Mouse (Mus musculus) 416B (cell line): Measurements from ENCODE around the gene S100a11.
A peak's percentile ranks its signal among the peaks of the same experiment; 100 is the strongest.

ENCODE experiments used
- DNase-seq: peaks from one replicate; pipeline ENCODE4 v3.0.0; 2011; ENCODE audit warnings: low read depth

The S100a11 gene

DNA sequence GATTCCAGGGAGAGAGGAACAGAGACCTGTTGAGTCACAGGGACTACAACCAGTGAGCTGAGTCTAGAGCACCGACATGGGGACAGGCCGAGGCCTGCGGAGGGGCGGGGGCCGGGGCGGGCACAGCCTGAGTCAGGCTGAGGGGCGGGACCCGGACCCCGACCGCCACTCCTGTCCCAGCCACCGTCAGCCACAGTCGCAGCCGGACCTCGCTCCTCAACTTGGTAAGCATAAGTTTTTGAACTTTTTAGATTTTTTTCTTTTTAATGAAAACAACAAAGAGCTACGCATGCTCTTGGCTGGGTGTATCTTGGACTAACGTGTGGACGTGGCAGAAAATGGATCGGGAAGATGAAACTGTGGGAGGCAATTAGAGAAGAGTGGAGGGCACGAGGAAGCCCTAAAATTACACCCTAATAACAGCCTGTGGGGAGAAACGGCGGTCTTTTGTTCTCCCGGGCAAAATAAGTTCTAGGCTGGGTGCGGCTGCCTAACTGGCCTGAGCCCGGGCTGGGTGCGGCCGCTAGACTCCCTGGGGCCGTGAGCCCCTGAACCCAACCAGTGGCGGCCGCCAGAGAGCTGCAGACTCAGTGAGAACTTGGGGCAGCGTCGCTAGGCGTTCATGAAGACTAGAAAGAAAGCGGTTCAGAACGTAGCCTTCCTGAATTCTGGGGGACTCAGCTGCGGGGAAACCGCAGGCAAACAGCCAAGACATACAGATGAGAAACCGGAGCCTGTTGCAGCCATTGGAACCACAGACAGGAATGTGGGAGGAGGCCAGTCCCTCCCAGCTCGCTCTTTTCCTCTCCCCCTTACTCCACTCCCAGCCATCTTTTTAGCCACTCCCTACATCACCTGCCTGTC lies at the start of gene S100a11:
TSS of gene S100a11 (plus strand) at position 159 of the 864 bp plus-strand sequence.
- DNase-seq: peak; percentile 82

DNA sequence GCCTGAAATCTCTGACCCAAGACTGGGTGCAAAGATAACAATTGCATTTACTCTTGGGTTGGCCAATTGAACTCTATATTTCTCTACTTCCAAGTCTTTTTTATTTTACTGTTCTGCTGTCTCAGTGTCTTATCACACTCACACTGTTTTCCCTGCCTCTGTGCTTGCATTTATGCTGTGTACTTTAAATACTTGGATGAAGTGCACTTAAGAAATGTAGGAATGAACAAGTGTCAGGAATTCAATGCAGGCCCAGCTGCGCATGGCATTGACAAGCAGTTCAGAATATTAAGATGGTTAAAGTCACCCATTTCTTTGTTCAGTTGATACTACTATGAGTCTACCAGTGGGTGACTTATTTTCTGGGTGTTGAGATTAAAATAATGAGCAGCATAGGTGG lies 40.2 kb upstream of the S100a11 start:
- DNase-seq: no peak

DNA sequence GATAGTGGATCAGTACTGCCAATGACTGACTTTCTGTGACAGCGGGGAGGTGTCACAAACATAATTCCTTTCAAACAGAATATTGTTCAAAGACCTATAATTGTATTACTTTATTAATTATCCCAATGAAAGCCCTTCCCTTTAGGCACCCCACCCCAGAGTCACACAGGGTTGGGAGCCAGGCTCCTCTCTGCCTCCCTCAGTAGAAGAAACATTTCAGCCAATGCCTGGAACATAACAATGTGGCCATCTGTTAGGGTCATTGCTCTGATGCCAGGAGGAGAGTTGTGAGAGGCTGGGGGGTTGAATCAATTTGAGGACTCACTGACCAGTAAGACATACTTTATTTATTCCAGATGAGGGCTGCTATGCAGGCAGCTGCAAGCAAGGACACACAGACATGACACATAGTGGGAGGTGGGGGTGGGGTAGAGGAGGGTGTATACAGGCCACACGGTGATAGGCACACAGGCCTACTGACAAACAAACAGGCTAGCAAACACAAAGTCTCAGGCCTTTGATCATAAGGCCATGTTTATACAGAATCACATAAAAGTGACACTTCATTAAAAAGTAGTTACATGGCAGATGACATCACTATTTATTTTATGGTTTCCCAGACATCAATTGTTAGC lies 38.2 kb upstream of the S100a11 start:
- DNase-seq: no peak

DNA sequence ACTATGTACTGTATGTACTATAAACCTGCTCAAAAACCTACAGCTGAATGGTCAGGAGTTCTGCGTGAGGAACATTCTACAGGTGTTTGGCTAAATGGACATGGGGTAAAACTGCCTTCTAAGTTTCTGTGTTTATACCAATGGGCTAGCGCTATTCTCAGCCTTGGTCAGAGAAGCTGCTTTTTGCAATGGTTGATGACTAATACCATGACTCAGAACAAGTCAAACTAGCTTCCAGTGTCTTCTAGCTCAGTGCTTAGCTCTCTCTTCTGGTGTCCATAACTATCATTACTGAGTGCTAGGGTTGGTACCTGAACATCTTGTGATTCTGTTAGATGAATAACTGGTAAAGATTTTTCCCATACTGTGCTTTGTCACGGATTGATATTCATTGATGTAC lies 34.7 kb upstream of the S100a11 start:
- peak; percentile 64 for DNase-seq

DNA sequence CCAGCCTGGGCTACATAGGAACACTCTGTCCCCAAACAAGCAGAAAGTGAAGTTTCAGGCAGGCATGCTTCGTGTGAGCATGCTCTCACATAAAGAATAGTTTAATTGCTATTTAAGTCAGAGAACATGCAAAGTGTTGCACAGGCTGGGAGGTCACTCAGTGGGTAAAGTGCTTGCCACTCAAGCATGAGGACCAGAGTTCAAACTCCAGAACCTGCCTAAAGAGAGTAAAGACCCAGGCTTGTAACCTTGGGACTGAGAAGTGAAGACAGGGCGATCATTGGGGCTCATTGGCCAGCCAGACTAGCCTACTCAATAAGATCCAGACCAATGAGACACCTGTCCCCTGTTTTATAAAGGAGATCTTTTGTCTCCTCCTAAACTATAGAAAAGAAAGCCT lies 31.7 kb upstream of the S100a11 start:
- no peak for DNase-seq

DNA sequence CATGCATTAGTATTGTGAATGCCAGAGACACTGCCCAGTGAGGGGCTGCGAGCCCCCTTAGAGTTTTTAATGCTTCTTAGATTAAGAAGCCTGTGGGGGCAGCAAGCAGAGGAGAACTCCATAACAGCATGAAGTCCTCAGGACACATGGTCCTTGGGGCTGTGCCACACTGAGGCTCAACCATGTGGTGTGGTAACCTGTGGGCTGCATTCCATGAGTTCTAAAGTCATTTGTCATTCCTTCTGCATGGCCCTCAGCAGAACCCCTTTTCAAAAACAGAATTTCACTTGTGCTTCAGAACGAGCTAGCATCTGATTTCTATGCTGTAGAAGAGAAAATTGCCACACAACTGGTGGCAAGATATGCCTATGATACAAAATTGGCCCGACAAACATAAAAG lies 28.1 kb upstream of the S100a11 start:
- DNase-seq: no peak

DNA sequence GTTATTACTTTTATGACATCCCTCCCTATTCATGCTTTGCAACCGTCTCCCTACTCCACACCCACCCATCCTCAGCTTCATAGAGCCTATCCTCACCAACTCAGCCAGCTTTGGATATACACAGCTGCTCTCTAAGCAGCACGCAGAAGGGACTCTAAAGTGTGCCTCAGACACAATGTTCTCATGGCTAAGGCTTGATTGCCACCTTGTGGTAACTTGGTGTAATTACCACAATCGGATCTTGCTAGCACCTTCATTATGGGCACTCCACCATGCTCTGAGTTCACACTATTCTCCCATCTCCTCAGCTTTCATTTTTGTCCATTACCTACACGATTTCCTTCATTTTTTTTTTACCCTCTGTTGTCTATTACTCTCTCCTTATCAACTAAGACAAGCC lies 26.3 kb upstream of the S100a11 start:
- peak; percentile 85 for DNase-seq

DNA sequence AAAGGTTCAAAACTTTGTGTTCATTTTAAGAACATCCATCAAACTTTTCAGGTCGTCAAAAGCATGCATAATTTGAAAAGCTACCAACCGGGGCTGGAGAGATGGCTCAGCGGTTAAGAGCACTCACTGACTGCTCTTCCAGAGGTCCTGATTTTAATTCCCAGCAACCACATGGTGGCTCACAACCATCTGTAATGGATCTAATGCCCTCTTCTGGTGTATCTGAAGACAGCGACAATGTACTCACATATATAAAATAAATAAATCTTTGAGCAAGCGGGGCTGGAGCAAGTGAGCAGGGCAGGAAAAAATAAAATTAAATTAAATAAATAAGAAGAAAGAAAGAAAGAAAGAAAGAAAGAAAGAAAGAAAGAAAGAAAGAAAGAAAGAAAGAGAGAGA lies 25.5 kb upstream of the S100a11 start:
- peak; percentile 15 for DNase-seq

DNA sequence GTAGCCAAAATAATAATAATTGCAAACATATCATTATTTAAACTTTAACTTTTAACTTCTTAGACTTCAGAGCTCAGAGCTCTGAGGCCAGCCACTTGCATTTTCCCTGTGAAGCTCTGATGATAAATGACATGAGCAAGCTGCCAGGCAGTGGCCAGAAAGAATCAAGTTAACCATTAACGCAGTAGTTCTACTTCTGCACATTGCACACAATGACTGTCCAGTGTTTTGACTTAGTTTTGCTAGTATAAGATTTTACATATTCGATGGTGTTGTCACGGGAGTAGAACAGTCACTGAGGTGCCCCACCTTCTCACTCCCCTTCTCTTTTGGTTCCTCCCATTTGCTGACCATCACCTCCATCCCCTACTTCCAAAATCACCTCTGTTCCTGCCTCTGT lies 23.2 kb upstream of the S100a11 start:
- no peak for DNase-seq

DNA sequence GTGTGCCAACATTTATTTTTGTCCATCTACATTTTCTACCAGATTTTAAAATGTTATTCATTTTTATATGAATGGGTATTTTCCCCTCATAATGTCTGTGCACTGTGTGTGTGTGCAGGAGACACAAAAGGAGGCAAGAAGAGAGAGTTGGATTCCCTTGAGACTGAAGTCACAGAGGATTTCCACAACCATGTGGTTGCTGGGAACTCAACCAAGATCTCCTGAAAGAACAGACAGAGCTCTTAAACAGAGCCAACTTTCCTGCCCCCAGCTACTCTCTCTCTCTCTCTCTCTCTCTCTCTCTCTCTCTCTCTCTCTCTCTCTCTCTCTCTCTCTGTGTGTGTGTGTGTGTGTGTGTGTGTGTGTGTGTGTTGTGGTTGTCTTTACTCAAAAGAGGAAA lies 21.2 kb upstream of the S100a11 start:
- DNase-seq: no peak

DNA sequence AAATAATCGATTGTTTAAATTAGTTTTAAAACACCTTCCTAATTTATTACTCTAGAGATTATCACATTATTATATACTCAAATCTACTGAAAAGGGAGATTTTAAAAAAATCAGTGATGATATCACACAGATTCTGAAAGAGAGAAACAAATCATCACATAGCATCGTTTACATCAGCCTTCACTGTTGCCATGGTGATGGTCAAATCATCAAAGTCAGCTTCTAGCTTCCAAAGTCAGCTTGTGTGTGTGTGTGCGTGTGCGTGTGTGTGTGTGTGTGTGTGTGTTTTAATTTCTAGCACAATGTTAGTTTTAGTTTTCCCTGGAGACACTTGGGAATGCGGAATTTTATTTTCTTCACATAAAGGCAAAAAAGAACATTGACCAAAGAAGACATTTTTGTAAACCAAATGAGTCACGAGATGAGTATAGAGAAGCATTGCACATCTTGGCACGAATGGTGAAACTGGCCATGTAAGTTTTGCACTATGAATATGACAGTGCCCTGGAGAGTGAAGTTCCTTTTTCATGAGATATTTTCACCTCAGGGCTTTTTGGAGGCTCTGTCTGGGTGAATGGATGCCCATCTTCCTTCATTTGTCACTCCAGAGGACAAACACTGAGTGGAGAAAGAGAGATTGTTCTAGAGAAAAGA lies 15.6 kb upstream of the S100a11 start:
- DNase-seq: no peak

DNA sequence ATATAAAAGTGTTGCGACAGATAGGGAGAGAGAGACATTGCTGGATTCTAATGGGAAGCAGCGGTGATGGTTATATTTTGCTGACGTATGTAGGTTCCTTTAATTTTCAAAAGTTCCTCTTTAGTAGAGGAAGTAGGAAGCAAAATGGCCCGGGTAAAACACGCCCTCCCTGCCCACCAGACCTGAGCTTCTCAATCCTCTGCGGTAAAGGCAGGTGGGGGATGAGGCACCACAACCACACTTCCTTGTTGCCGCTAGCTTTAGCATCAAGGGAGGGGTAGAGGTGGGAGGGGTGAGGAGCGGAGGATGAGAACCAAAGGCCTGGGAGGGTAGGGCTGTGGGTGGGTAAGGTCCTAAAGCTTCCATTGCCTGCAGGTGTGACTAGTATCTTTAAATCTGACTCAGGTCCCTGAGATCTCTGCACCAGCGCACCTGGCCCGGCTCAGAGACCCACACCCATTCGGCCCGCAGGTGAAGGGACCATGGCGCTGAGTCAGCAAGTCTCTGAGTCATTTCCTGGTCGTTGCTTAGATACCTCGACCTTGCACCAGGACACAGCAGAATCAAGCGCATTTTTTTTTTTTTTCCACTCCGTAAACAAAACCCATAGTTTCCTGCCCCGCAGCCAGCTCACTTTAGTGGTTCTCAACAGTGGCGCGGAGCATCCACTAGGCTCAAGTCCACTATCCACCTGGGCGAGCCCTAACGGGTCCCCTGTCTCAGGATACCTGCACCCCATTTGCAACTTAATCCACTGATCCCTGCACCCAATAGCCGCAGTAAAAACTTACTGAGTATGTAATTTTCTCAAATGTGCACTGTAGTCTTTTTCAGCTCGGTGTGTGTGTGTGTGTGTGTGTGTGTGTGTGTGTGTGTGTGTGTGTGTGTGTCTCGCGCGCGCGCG lies 14.1 kb upstream of the S100a11 start:
- peak; percentile 89 for DNase-seq

DNA sequence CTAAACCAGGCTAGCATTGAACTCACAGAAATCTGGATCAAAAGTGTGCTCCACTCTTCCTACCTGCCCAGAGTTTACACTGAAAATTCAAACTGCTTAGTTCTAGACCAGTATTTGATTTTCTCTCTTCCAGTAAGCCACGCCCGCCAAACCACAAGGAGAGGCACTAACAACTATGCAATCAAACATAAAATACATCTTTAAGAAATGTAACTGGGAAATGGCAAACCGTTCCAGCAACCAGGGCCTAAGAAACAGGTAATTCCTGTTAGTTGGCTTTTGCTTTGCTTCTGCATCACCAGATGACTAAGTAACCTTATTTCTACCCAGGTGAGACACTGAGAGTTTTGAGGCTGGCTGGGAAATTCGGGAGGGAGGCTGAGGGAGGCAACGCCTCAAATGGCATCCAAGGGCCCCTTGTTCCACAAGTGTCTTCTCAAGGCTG lies 13.4 kb upstream of the S100a11 start:
- DNase-seq: peak; percentile 26

DNA sequence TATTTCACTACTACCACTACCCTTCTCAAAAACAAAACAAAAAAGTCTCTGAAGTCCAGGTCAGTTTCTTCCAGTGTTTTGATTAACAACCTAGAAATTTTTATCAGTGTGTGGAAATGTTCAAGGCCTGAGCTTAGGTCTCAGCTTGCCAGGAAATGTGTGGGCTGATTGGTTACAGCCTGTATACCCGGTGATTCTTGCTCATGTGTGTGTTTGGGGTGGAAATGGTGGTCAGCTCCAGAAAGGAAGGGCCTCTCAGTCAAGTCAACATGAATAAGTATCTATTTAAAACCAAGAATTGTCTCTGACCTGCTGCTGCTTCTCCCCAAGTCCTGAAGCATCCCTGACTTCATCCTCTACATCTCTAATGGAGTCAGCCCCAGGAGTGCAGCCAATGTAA lies 11.0 kb upstream of the S100a11 start:
- DNase-seq: peak; percentile 78

DNA sequence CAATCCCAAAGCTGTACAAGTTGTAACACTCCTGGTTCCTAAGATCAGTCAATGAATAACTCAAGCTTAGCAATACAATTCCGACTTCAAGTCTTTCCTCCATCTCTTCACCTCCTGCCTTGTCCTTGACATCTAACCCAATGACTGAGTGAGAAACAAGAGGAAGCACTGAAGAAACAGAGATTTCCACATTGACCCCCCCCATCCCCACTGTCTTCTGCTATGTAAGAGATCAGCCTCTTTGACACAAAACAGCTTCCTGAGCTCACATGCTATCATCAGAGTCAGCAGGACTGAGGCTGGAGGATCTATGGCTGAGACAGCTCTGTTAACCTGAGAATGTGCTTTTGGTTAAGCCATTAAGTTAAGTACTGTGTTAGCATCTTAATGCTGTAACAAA lies 9.3 kb upstream of the S100a11 start:
- DNase-seq: peak; percentile 65

DNA sequence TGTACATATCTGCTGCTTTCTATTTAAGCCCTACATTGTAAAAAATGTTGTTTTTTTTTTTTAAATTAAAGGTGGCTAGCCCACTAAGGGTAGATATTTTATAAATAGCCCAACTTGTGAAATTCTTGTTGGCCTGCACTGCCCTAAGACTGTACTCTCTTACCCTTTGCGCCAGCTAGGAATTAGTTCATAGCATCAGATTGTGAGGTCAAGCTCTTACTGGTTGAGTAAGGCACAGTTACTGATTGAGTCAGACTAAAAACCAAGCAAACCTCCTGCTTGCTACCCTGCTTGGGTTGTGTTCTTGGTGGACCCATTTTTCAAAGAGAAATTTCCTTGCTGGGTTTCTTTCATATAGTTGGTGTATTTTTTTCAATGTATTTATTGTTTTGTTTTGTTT lies 8.5 kb upstream of the S100a11 start:
- peak; percentile 51 for DNase-seq

DNA sequence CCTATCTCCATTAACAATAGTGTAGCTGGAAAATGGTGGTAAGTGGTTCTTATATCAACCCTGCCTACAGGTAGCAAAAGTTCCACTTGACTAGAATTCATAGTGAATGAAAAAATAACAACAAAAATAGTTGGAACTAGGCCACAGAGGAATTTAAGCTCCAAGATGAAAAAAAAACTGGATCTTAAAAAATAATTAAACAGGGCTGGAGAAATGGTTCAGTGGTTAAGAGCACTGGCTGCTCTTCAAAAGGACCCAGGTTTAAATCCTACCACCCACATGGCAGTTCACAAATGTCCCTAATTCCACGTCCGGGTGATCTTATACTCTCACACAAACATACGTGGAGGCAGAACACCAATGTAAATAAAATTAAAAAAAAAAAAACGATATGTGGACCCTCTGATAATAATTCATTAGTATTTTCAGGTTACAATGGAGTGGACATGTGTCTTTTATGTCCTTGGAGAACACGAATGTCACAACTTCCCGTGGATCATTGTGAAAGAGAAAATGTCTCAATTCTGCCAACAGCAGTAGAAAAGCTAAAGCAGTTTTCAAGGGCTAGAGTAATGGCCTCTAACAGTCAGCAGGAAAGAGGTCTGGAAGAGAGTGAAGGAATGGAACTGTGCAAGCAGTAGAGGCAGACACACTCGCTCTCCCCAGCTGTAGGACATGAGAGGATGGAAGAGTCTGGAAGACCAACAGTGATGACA lies 7.7 kb upstream of the S100a11 start:
- DNase-seq: peak; percentile 62

DNA sequence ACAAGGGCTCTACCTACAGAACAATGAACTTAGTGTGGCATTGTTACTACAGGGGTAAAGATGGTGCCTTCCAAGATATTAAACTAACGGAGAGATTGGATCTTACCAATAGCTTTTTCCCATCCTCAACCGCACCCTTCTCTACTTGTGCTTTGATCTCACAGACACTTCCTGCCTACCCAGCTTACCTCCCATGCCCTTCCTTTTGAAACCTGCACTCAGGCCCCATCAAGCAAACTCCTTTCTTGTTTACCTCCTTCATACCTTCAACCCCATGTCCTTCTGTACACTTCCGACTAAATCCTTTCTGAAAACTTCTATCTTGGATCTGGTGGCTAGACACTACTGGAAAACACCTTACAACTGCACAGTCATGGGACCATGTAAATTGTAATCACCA lies 5.7 kb upstream of the S100a11 start:
- DNase-seq: no peak

DNA sequence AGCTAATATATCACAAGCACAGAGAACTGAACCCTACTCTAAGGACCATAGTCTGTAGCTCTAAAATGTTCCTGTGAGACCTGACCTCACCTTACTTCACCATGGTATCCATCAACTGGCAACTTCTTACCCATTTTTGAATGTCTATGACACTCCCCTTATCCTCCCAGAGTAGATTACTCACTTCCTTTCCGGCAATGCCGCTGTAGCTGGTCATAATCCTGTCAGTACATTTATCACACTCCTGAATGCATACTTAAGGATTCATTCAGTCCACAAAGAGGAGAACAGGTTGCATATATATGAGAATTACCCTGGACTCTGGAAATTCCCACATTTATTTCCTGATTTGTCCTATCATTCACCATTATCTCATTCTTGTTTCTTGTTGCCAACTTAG lies 2.9 kb upstream of the S100a11 start:
- peak; percentile 79 for DNase-seq

DNA sequence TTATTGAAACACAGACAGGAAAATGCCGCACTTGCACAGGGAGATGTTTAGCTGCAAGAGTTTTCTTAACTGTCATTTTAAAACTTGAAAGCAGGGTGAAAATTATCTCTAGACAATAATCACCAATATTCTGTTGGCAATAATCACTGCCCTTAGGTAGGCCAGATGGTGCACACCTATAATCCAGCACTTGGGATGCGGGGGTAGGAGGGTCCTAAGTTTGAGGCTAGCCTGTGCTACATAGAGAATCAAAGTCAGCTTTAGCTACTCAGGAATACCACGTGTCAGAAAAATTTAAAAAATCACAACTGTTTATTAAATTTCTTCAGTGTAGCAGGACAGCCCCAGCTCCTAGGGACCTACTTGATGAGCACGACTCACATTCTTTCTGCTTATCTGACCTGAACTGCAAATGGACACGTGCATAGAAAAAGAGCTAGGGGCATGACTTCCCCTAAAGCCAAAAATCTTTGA lies 395 bp upstream of the S100a11 start:
- no peak for DNase-seq

DNA sequence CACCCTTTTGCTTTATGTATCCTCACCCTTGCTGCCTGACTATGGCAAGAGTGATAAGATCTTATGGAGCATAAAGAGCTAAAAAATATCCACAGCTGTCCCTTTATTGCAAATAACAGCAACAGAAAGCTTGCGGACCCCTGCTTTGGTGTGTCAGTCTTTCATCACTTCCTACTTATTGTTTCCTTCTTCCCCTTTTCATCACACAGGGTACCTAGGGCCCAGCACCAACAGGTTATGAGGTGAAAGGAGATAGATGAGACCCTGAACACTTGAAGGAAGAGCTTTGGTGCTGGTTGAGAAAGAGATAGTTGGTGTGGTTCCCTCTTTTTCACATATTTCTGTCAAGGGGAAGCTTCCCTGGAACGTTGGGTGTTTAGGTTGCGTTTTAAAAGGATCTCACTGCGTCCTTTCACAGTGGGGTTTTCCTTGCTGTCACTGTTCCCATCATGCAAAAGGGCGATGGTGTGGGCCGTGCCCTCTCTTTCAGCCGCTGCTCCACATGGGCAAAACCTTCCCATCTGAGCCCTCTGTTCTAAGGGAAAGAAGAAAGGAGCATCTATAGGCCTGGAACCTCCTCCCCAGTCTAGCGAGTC lies 1.3 kb downstream of the S100a11 start:
- DNase-seq: peak; percentile 32
